Mouse (Mus musculus) kidney, postnatal 25 days (tissue): ENCODE results near the gene C530008M17Rik.
A peak's percentile ranks its signal among the peaks of the same experiment; 100 is the strongest.

Source experiments
- DNase-seq, 2 experiments: peaks; one replicate each; pipeline ENCODE4 v3.0.0; 2021; ENCODE audit warnings: mixed read lengths in 2 of 2

The C530008M17Rik gene

GRCm38 (mm10) chr5:76705307-76706173 lies 49.2 kb downstream of the C530008M17Rik start:
- DNase-seq: no peak

GRCm38 (mm10) chr5:76707072-76707471 lies 50.8 kb downstream of the C530008M17Rik start:
- no peak for DNase-seq

GRCm38 (mm10) chr5:76708004-76708403 lies 51.7 kb downstream of the C530008M17Rik start:
- no peak for DNase-seq

GRCm38 (mm10) chr5:76713743-76714142 lies 57.4 kb downstream of the C530008M17Rik start:
- no peak for DNase-seq

DNA sequence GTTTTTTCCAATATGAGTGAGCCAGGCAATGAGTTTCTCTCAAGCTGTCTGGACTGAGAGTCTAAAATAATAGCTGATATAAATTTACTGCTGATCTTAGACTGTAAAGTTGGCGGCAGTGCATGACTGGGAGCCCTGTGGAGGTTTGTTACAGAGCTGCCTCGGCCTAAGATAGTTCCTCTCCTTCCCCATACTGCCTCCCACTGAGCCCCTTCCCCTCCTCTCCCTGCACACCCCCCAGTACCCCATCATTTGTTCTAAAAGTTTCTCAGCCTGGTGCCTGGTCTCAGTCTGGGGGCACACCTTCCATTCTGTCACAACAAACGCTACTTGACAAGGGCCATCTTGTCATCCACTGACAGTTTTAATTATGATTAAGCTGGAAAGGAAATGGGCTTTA lies 63.6 kb downstream of the C530008M17Rik start:
- no peak for DNase-seq

DNA sequence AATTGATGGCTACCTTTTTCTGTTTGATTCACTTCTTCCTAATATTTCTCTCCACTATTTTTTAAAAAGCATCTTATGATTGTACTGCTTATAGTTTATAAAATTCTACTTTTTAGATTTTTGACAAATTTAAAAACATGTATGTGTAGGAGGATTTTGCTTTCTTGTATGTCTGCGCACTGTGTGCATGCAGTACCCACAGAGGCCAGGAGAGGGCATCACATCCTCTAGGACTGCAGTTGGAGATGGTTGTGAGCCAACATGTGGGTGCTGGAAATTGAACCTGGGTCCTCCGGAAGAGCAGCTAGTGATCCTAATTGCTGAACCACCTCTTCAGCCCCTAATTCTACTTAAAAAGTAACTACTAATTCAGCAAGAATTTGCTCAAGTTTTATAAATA lies 68.6 kb downstream of the C530008M17Rik start:
- DNase-seq: no peak

DNA sequence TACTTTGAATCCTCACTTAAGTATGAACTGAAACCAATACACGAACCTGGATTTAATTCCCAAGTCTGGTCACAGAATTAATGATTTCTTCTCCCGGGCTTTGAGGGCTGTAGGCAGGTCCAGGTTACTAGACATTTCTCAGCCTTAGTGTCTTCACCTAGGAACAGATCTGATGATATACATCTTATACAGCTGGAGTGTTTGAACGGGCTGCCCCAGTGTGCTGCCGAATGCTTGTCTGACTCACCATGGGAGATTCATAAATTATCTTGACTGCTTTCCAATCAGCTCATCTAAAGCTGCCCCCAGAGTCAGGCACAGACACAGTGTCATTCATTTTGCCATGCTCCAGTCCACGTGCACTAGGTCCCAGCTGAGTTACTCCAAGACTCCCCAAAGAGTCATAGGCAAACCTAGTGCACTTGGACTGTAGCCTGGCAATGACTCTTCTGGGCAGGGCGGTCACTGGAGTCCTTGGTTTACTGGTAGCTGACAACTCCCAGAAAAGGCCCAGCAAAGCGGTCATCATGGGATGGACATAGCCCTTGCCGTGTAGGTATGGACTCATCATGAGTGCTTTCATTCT lies 70.3 kb downstream of the C530008M17Rik start:
- DNase-seq: no peak

- no peak for DNase-seq
These were observed 76.8 kb downstream of the C530008M17Rik start for GRCm38 (mm10) chr5:76733055-76733641.

DNA sequence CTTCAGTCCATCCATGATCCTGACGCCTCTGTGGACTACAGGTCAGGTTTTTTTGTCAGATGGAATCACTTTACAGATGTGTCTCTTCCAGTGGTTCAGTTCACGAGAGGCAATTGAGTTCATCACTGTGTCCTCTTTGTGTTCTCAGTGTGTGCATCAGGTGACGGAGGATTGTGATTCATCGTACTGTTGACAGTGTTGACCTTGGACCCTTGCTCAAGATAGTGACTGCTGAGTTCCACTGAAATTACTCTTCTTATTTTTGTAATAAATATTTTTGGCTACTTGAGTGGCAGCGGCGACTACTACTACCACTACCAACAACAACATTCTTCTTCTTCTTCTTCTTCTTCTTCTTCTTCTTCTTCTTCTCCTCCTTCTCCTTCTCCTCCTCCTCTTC lies 85.2 kb downstream of the C530008M17Rik start:
- DNase-seq: no peak

DNA sequence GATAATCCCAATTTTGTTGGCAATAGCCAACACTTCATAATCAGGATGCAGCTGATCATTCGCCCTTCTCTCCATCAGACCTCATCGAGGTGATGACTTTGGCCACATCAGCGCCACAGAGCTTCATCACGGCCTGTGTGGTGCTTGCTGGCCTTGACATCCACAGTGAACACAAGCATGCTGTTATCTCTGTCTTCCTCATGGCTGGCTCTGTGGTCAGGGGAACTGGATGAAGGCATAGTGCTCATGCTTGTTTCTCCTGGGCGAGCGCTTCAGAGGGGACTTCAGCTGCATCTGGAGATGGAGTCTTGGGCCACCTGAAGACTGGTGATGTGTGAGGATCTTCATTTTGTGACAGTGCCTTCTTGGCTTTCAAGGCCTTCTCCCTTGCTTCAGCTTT lies 85.8 kb downstream of the C530008M17Rik start:
- no peak for DNase-seq

DNA sequence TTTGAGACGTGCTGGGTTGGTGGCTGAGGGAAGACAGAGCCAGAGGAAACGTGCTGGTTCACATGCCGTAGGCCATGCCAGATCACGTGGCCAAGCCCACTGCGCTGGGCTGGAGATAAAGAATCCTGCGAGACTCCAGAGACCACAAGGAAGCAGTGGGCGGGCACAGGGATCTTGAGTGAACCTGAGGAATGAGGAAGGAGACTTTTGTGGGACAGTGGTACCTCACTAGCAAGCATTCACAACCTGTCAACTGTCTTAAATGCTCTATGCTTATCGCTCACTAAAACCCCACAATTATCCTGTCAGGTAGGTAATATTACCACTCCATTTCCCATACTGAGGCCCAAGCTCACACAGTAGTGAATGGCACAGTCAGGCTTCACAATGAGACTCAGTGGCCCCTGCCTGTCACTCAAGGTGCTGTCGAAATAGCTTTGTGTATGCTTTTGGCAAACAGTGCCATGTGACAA lies 88.5 kb downstream of the C530008M17Rik start:
- DNase-seq: no peak

DNA sequence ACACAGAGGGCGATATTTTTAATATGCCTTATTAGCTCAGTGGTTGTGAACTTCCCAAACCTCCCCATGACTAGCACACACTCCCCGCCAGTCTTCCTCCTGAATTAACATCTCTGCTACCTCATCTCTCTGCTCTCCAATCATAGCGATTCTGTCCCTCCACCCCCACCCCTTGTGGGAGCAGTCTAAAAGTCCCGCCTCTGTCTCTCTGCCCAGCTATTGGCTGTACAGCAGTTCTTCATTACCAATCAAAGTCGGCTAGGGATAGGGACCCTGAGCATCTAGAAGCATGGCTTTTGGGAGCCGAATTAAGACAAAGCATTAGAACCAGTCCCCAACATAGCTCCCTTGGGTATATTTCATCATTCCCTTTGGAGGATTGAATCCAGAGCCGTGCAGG lies 91.5 kb downstream of the C530008M17Rik start:
- no peak for DNase-seq

DNA sequence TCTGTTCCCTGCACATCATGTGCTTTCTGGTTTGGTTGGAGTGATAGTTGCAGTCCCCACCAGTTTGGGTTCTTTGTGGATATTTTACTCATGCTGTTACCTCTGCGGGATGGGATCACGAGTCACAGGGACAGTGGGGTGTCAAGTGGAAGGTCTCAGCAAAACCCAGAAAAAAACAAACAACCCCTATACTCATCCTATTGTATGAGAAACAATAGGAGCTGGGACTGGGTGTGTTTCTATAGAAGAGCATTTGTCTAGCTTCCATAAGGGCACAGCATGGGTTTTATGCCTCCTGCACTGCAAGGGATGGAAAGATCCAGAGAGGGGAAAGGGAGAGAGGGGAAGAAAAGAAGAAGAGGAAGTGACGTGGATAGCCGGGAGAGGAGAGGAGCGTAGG lies 96.0 kb downstream of the C530008M17Rik start:
- DNase-seq: no peak

- no peak for DNase-seq
These were observed 104.0 kb downstream of the C530008M17Rik start for GRCm38 (mm10) chr5:76760349-76760748.

DNA sequence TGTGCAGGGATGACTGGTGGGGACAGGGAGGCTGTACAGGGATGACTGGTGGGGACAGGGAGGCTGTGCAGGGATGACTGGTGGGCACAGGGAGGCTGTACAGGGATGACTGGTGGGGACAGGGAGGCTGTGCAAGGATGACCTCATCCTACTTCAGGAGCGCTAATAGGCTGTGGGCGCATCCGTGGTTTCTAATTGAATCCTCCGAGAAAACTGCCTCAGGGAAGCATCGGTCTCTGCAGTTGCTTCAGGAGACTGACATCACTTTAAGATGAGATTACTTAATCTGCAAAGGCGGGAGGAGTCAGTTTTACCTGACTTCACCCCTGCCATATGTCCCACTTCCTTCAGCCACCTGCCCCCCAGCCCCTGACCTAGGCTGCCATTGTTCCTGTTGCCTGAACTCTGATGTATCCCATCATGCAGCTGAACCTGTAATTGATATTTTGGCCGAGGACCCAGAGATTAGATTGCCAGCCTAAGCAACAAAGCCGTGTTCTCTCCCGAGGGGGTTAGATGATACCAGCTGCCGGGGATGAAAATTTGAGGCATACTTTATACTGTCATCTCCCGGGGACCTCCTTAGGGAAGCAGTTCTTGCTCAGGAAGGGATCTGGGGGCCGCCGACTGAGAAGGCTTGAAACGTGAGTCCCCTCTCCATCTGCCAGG lies 105.9 kb downstream of the C530008M17Rik start:
- no peak for DNase-seq

- no peak for DNase-seq
These were observed 106.9 kb downstream of the C530008M17Rik start for GRCm38 (mm10) chr5:76763148-76763701.

- no peak for DNase-seq
These were observed 107.4 kb downstream of the C530008M17Rik start for GRCm38 (mm10) chr5:76763731-76764130.

DNA sequence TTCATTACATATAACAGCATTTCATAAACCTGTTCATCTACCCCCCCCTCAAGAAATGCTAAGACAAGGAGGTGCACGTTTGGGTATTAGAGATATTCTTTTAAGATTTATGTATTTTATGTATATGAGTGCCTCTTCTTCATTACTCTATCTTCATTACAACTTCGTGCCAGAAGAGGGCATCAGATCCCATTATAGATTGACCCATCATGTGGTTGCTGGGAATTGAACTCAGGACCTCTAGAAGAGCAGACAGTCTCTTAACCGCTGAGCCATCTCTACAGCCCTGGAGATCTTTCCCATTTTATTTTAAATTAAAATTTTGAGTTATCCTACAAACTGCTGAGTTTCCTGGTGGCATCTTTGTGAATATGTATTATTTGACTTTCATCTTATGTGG lies 112.7 kb downstream of the C530008M17Rik start:
- DNase-seq: peak in 1 of 2 experiments; percentile 6

- no peak for DNase-seq
These were observed 113.3 kb downstream of the C530008M17Rik start for GRCm38 (mm10) chr5:76769572-76769971.

GRCm38 (mm10) chr5:76771371-76771770 lies 115.1 kb downstream of the C530008M17Rik start:
- no peak for DNase-seq

GRCm38 (mm10) chr5:76772831-76773230 lies 116.5 kb downstream of the C530008M17Rik start:
- DNase-seq: no peak

DNA sequence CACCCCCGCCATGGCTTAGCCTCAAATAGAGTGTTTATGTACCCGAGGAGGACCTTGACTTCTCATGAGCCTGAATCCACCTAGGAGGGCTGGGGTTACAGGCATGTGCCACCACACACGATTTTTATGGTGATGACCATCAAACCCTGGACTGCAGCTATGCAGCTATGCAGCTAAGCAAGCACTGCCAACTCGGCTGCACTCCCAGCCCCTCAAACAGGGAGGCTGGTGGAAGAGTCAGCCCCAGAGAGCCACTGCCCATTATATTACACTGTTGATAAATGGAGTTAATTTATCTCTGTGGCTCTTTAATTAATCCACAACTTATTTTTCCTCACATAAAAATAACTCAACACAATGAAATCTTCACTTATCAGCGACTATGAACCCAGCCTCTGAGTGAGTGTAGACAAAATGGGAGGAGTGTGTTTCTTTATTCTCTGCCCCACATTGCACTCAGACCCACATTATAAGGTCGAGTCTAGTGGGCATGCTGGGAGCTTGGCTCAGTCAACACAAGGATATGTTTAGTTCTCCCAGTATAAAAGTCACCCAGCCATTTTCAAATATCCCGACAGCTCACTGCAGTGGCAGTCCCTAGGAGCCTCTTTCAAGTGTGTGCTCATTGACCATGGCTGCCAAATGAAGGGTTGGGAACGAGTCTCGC lies 117.3 kb downstream of the C530008M17Rik start:
- DNase-seq: no peak
